Mouse (Mus musculus): ENCODE measurements around the gene Unc93a.
"Not testable (repeated sequence)": the region's sequence is repeated elsewhere in the genome, so short reads cannot be mapped to it uniquely, and the experiment has no call there.

Unc93a gene

DNA sequence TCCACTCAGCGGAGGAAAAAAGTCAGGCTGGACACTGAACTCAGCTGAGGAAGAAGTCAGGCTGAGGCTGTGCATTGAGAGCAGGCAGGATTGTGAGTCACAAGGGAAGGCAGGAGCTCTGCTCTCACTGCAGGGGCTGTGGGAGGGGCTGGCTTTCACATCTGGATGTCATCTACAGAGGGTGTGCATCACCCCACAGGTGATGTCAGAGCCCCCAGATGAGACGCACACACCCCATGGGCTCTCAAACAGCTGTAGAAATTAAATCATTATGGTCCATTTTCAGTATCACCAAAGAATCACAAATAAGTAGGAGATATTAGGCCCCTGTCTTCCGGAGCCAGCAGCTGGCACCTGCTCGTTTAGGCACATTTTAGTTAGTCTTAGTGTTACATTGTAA, at the start of gene Unc93a:
Gene Unc93a (minus strand): TSS at position 101 of the 400 bp plus-strand sequence.
- not testable (repeated sequence) for DNase-seq

DNA sequence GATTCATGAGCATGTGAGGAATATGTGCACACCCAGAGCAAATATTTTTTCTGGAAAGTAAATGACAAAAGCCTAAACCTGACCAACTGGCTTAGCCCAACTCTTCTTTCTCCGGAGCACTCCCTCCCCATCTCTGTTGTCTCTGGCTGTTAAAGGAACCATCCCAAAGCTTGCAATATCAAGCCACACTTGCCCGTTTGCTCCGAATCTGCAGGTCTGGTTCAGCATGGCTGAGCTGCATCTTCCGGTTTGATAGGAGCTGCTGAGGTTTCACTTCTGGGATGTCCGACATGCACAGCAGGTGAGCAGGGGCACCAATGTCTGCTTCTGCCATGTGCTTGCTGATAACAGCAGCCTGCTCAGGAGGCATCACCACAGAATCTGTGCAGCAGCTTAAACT, 48.9 kb upstream of the Unc93a start:
- not testable (repeated sequence) for DNase-seq

DNA sequence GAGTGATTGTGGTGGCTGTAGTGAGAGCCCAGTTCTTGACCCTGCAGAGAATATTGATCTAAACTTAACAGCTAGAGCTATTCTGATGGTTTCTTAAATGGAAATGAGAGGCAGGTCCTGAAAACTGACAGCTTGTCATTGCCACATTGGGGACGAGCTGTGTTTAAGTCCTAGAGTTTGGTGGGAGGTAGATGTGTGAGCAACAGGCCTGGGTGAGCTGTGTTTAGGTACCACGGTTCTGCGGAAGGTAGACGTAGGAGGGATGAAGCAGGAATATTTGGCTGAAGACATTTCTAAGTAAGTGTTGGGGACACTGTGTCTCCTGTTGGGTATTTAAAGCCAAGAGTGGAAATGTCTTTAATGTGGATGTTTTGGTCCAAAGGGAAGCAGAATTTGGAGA, 47.4 kb upstream of the Unc93a start:
- not testable (repeated sequence) for DNase-seq

GRCm38 (mm10) chr17:13177796-13178195, 46.2 kb upstream of the Unc93a start:
- DNase-seq = not testable (repeated sequence)

- DNase-seq = not testable (repeated sequence)
Observed at GRCm38 (mm10) chr17:13175609-13176008, 44.0 kb upstream of the Unc93a start.

GRCm38 (mm10) chr17:13174029-13174428, 42.4 kb upstream of the Unc93a start:
- DNase-seq = not testable (repeated sequence)

DNA sequence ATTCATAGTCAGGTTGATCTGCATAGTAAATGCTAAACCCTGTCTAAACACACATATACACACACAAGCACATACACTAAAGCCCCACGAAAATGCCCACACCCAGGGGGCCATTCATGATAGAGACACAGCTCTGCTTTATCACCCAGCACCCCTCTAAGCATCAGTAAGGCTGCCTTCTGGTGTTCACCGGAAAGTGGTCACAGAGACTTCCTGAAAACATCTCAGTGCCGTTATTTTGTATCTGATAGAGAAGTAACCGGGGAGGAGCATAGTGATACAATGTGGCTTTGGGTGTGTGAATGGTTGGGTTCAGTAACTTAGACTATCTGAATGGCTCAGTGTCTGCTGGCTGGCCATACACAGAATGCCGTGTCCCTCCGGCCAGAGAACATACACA, 42.0 kb upstream of the Unc93a start:
- not testable (repeated sequence) for DNase-seq

- DNase-seq = not testable (repeated sequence)
Observed at GRCm38 (mm10) chr17:13146128-13146527, 14.5 kb upstream of the Unc93a start.

DNA sequence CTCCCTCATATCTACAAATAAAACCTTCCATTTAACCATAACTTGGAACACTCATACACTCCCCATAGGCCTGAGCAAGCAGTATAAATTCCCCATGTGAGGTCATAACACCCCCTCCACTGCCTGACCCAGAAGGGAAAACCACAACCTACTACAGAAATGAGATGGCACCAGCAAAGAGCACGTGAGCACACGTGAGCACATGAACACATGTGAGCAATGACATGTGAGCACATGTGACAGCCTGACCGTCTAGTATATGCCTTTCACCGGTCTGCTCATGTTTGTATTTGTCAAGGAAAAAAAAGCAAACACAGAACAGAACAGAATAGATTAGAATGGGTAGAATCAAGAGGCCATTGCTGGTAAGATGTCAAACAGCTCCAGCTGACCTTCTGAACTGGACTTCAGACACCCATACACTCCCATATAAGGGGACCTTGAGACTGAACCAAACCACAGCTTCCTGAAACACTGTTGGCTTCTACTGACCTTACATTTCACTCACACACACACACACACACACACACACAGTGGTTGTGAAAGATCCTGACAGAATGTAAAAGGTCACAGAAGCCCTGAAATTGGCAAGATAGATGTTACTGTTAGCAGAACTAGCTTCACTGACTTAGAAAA, 13.1 kb upstream of the Unc93a start:
- not testable (repeated sequence) for DNase-seq

- not testable (repeated sequence) for DNase-seq
Observed at GRCm38 (mm10) chr17:13142665-13143064, 11.1 kb upstream of the Unc93a start.

DNA sequence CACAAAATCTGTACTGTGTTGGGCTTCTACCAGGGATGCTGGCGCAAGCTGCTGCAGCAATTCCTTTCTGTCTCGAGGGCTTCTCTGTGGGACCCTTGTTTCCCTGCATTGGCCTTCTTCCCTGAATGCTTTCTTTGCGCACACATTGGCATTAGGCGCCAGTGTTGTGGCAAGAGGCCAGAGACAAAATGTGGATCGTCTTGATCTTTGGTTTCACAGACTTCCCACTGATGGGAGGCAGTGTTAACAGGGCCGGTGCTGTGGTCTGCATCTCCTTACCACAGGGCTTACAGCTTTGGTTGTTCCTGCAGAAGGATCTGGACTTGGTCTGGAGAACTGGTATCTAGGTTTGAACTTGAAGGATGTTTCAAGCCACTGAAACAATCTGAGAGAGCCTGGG, 3.7 kb upstream of the Unc93a start:
- DNase-seq = not testable (repeated sequence)

GRCm38 (mm10) chr17:13132352-13132751, 742 bp upstream of the Unc93a start:
- not testable (repeated sequence) for DNase-seq

DNA sequence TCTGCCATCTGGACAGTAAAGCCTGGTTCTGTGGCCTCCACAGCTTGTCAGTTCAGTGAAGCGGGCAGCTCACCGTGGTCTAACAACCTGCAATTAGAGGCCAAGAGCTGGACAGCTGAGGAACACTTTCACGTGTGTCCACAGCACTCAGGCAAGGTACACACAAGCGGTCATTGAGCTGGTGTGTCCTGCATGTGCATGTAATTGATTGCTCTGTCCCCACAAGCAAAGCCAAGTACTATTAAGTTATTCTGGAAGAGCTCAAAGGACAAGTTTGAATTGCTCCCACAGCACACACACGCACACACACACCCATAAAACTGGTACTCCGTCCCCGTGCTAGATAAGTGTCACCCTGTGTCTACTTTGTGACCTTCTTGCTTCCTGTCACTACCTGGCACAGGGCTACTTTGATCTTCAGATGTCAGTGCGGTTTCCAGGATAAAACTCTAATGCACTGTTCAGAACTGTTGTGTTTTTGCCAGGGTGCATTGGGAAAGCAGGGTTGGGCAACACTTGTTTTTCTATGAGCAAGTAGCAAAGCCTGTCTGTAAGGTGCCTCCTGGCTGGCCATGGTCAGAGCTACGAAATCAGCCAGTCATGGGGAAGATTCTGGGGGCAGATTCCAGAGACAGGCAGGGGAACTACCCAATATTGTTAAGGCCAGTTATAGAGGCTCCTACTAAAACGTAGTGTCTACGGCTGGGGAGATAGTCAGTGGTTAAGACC, 1.7 kb downstream of the Unc93a start:
- not testable (repeated sequence) for DNase-seq

GRCm38 (mm10) chr17:13129324-13129723, 2.3 kb downstream of the Unc93a start:
- not testable (repeated sequence) for DNase-seq

DNA sequence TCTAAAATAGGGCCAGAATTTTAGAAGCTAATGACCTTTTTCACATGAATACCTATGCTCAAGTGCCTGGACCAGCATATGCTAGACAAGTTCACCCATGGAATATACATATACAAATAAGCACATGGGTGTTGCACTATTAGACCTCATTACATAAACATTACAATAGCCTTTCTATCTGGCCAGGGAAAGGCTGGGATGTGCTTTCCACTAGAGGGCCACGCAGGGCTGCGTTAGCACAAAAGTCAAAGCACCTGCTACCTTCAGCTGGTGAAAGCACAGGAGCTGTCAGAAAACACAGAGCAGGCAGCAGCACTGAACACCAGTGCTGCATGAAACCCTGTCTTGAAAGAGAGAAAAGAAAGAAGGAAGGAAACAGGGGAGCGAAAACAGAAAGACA, 7.4 kb downstream of the Unc93a start:
- DNase-seq = not testable (repeated sequence)

DNA sequence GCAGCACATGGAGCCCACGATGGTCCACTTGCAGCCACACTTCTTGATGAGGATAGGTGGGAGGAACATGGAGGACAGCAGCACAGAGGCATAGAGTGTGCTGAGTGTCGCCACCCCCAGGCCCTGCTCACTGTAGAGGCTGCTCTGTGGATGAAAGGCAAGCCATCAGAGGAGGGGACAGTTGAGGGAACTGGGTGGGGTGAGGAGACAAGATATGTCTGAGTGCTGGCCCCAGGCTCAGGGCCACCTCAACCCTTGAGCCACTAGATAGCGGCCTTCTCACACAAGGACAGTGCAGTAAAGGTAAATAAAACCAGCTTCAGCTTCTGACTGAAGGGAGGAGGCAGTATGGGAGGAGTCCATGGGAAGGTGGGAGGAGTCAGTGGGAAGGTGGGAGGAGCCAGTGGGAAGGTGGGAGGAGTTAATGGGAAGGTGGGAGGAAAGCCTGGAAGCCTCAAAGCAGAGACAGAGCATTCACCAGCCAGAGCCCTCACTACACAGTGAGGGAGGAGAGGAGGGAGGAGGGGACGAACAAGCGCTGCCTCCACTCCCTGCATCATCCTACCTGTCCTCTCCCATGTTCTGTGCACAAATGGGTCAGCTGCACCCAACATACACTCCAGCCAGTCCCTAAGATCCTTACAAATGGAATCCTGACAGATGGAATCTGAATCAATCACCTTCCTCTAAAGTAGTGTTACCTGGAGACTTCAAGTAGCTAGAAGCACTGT, 8.1 kb downstream of the Unc93a start:
- DNase-seq = not testable (repeated sequence)

DNA sequence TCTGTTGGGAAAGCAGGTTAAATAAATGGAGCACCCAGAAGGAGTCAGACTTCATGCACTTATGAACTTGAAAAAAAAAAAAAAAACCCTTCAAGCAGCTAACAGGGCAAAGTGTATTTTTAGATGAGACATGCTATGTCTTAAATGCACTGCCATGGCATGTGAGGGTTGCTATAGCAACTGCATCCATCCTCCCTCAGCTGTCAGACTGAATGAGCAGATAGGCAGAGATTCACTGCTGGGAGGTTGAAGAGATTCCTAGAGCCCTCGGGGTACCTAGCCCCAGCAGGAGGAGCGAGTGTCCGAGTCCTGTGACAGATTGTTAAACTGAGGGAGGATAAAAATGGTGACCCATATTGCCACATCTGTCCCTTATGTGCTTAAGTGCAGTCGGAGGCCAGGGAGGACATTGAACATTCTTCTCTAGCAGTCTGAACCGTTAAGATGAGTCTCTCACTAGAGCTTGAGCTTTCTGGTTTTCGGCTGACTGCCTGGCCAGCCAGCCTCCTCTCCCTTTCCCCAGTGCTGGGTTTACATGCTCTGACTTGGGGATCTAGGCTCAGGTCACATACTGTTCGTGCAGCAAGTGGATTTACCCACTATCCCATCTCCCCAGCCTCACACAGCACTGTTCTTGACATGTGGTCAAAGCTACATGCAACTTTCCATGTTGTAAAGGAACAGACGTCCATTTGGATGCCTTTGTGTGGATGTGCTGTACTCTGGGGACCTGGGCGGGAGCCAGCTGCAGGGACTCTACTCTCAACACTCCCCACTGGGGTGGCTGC, 18.9 kb downstream of the Unc93a start:
- DNase-seq = not testable (repeated sequence)

- peak; percentile 3 to 14 for DNase-seq
Observed at GRCm38 (mm10) chr17:13106563-13106962, 25.0 kb downstream of the Unc93a start.

- not testable (repeated sequence) for DNase-seq
Observed at GRCm38 (mm10) chr17:13092960-13093359, 38.6 kb downstream of the Unc93a start.

DNA sequence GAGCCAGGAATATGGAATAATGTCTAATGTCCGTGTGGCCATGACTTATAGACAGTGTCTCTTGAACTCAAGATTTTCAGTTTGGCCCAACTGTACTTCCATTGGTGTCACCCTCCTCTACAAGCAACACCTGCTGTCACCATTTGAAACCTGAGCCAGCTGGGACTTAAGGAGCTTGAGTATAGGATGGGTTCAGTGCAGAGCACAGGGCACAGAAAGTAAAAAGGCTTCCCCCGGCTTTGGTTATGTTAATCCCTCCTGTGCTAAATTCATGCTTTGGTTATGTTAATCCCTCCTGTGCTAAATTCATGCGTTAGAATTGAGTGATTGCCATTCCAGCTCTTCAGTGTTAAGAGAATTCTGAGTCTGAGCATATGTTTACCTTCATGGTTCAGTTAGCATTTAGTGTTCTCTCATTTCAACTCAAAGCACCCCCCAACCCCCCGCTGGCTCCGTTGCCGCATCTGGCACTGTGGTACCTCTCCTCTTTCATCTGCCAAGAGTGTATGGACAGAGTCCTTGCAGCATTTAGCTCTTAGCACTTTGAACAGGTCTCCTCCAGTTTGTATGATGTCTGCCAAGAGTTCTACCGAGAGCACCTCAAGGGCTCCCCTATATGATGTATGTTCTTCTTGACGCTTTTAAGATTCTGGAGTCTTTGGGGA, 39.4 kb downstream of the Unc93a start:
- DNase-seq = not testable (repeated sequence)

GRCm38 (mm10) chr17:13091510-13091909, 40.1 kb downstream of the Unc93a start:
- DNase-seq = not testable (repeated sequence)

- not testable (repeated sequence) for DNase-seq
Observed at GRCm38 (mm10) chr17:13069227-13069626, 62.4 kb downstream of the Unc93a start.
